Mouse (Mus musculus): ENCODE measurements around the gene Fbxo48. TPM values are rescaled to one million over a fixed set of nuclear protein-coding genes. Genes with fewer than 3 reads are reported as not detected.

The Fbxo48 gene
- polyA plus RNA-seq, 1 experiment = 0.08 TPM

DNA sequence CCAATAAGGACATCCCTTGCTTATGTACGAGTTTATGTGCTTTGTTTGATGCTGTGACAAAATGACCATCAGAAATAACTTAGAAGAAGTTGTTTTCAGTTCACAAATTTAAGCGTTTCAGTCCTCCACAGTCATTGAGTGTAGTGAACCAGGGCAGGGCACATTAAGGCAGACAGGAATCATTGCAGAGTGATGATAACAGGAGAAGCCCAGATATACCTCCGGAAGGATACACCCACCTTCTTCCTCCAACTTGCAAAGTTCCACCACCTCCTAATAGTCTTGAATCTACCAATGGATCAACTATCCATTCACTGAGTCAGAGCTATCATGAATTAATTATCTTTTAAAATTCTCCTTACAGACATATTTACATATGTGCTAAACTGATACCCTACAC, 20.9 kb downstream of the Fbxo48 start:
- Histone ChIP-seq H3K27me3 (replicated peaks; ENCODE audit: control insufficient read depth, insufficient read depth, low read length) (no peaks in the 10 kb centered on the region), H3K36me3 (ENCODE audit: control insufficient read depth, insufficient read depth, low read length) (no peaks in the 10 kb centered on the region), H3K4me1 (ENCODE audit: control insufficient read depth, insufficient read depth, low read length) (no peaks in the 10 kb centered on the region), H3K4me3 (ENCODE audit: insufficient read depth, low read depth, low read length) (no peak overlapping the region), H3K27ac (ENCODE audit: insufficient read depth, low read depth, low read length) (no peak overlapping the region)
- no peak for DNase-seq
- no peak for TF ChIP-seq POLR2A (IDR thresholded peaks at IDR 0.05; ENCODE audit: low read depth, low read length)
- TF ChIP-seq CTCF (conservative IDR thresholded peaks at IDR 0.05; ENCODE audit: insufficient read depth, insufficient read length, low read depth, low read length) = no peak
- 88% methylated on average over 3 of the region's 3 CpGs for WGBS

DNA sequence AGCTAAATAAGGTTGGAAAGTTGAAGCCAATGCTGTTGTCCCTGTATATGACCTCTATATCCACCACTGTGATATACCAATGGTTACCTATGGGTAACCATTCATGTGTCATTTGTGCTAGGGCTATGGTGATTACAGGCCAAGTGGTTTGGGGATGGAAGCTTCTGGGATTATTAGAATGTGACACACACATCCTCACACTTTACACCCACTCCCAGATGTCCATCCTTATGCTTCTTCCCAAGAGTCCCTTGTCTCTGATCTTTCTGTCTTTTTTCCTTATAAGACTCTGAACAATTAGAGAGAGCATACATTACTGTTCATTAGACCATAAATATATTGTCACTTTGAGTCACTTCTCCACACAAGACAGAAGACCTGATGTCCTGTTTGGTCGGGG, 21.9 kb downstream of the Fbxo48 start:
- DNase-seq = no peak
- H3K27me3 ChIP-seq (replicated peaks; ENCODE audit: control insufficient read depth, insufficient read depth, low read length) = no peaks in the 10 kb centered on the region
- H3K27ac ChIP-seq (ENCODE audit: insufficient read depth, low read depth, low read length) = no peak overlapping the region
- H3K36me3 ChIP-seq (ENCODE audit: control insufficient read depth, insufficient read depth, low read length) = no peaks in the 10 kb centered on the region
- no peak for TF ChIP-seq POLR2A (IDR thresholded peaks at IDR 0.05; ENCODE audit: low read depth, low read length)
- no peak for TF ChIP-seq CTCF (conservative IDR thresholded peaks at IDR 0.05; ENCODE audit: insufficient read depth, insufficient read length, low read depth, low read length)
- WGBS = 79% methylated on average over 1 of the region's 1 CpGs
- no peaks in the 10 kb centered on the region for H3K4me1 ChIP-seq (ENCODE audit: control insufficient read depth, insufficient read depth, low read length)
- H3K4me3 ChIP-seq (ENCODE audit: insufficient read depth, low read depth, low read length) = no peak overlapping the region

DNA sequence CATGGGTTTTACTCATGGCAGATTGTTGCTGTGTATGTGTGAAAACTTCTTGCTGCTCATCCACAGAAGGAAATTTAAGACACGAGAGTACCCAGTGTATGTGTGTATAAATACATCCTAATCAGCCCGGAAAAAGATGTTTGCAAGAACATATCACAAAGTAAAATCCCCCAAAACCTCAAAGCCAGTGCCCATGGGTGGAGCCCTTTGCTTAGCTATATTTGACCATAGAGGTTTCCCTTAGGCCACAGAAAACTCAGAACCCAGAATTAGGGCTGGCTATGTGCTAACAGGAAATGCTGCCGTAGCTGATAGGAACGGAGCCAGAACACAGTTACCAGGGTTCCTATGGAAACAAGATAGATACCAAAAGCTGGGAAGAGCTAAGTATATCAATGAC, 25.8 kb downstream of the Fbxo48 start:
- no peaks in the 10 kb centered on the region for H3K36me3 ChIP-seq (ENCODE audit: control insufficient read depth, insufficient read depth, low read length)
- no peak overlapping the region for H3K27ac ChIP-seq (ENCODE audit: insufficient read depth, low read depth, low read length)
- H3K4me1 ChIP-seq (ENCODE audit: control insufficient read depth, insufficient read depth, low read length) = no peaks in the 10 kb centered on the region
- H3K4me3 ChIP-seq (ENCODE audit: insufficient read depth, low read depth, low read length) = no peak overlapping the region
- no peak for TF ChIP-seq CTCF (conservative IDR thresholded peaks at IDR 0.05; ENCODE audit: insufficient read depth, insufficient read length, low read depth, low read length)
- no peak for TF ChIP-seq POLR2A (IDR thresholded peaks at IDR 0.05; ENCODE audit: low read depth, low read length)
- peak; percentile 43 for DNase-seq
- no peaks in the 10 kb centered on the region for H3K27me3 ChIP-seq (replicated peaks; ENCODE audit: control insufficient read depth, insufficient read depth, low read length)
- WGBS = 64% methylated on average over 4 of the region's 4 CpGs

DNA sequence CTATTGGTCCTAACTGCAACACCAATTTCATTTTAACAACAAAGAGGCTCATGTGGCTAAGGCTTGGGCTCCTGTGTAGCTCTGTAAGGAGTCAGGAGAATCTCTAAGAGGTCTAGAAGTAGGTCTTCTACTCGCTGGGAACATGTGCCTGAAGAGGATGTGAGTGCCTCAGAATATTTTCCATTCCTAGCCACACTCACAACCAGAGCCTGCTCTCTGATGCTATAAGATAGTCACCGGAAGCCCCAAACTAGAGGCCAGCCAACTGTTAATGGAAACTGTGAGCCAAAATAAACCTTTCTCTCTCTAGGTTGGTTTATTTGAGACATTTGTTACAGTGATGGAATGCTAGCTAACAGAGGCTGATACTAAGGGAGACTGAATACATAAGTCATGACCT, 26.4 kb downstream of the Fbxo48 start:
- WGBS = 63% methylated on average over 2 of the region's 2 CpGs
- H3K27me3 ChIP-seq (replicated peaks; ENCODE audit: control insufficient read depth, insufficient read depth, low read length) = no peaks in the 10 kb centered on the region

GRCm38 (mm10) chr11:16978161-16978707, 27.1 kb downstream of the Fbxo48 start:
- TF ChIP-seq CTCF (conservative IDR thresholded peaks at IDR 0.05; ENCODE audit: insufficient read depth, insufficient read length, low read depth, low read length) (no peak), POLR2A (IDR thresholded peaks at IDR 0.05; ENCODE audit: low read depth, low read length) (no peak)
- Histone ChIP-seq H3K36me3 (ENCODE audit: control insufficient read depth, insufficient read depth, low read length) (no peaks in the 10 kb centered on the region), H3K27me3 (replicated peaks; ENCODE audit: control insufficient read depth, insufficient read depth, low read length) (no peaks in the 10 kb centered on the region), H3K4me3 (ENCODE audit: insufficient read depth, low read depth, low read length) (no peak overlapping the region), H3K27ac (ENCODE audit: insufficient read depth, low read depth, low read length) (no peak overlapping the region), H3K4me1 (ENCODE audit: control insufficient read depth, insufficient read depth, low read length) (no peaks in the 10 kb centered on the region)
- no peak for DNase-seq
- 75% methylated on average over 5 of the region's 5 CpGs for WGBS

More for the DNA sequence above, 26.4 kb downstream of the Fbxo48 start:
- no peak for TF ChIP-seq POLR2A (IDR thresholded peaks at IDR 0.05; ENCODE audit: low read depth, low read length)
- no peak for TF ChIP-seq CTCF (conservative IDR thresholded peaks at IDR 0.05; ENCODE audit: insufficient read depth, insufficient read length, low read depth, low read length)
- H3K4me3 ChIP-seq (ENCODE audit: insufficient read depth, low read depth, low read length) = no peak overlapping the region
- H3K36me3 ChIP-seq (ENCODE audit: control insufficient read depth, insufficient read depth, low read length) = no peaks in the 10 kb centered on the region
- no peak for DNase-seq
- no peaks in the 10 kb centered on the region for H3K4me1 ChIP-seq (ENCODE audit: control insufficient read depth, insufficient read depth, low read length)
- H3K27ac ChIP-seq (ENCODE audit: insufficient read depth, low read depth, low read length) = no peak overlapping the region

- Histone ChIP-seq H3K4me1 (ENCODE audit: control insufficient read depth, insufficient read depth, low read length) (no peaks in the 10 kb centered on the region), H3K27me3 (replicated peaks; ENCODE audit: control insufficient read depth, insufficient read depth, low read length) (no peaks in the 10 kb centered on the region), H3K4me3 (ENCODE audit: insufficient read depth, low read depth, low read length) (no peak overlapping the region), H3K36me3 (ENCODE audit: control insufficient read depth, insufficient read depth, low read length) (no peaks in the 10 kb centered on the region), H3K27ac (ENCODE audit: insufficient read depth, low read depth, low read length) (no peak overlapping the region)
- 66% methylated on average over 7 of the region's 7 CpGs for WGBS
- DNase-seq = no peak
- TF ChIP-seq POLR2A (IDR thresholded peaks at IDR 0.05; ENCODE audit: low read depth, low read length) (no peak), CTCF (conservative IDR thresholded peaks at IDR 0.05; ENCODE audit: insufficient read depth, insufficient read length, low read depth, low read length) (no peak)
Measured at GRCm38 (mm10) chr11:16986550-16987187, 35.5 kb downstream of the Fbxo48 start.

DNA sequence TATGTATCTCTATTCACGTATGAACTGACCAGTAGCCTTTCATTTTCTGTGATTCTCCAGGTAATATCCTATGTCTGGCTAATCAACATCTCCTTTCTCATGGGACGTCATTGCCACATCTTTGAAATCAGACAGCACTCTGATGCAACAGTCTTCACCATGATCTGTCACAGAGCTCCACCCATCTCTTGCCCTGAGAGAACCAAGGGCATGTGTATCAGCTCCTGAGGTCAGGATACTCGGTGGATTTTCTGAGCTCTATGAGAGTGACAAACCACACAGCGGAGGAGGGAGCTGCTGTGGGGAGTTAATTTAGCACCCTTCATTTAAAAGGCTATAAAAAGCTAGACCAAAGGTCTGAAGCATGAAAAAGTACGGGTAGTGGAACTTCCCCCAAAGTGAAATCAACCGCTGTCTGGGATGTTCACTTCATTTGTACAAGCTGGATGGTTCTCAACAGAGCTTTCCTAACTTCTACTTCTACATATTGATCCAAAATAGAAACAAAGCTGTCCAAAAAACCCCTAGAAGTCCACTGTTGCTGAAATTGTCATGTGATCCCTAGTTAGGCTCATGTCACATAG, 36.7 kb downstream of the Fbxo48 start:
- DNase-seq = no peak
- no peak overlapping the region for H3K27ac ChIP-seq (ENCODE audit: insufficient read depth, low read depth, low read length)
- H3K36me3 ChIP-seq (ENCODE audit: control insufficient read depth, insufficient read depth, low read length) = no peaks in the 10 kb centered on the region
- TF ChIP-seq CTCF (conservative IDR thresholded peaks at IDR 0.05; ENCODE audit: insufficient read depth, insufficient read length, low read depth, low read length) (no peak), POLR2A (IDR thresholded peaks at IDR 0.05; ENCODE audit: low read depth, low read length) (no peak)
- no peaks in the 10 kb centered on the region for H3K4me1 ChIP-seq (ENCODE audit: control insufficient read depth, insufficient read depth, low read length)
- no peaks in the 10 kb centered on the region for H3K27me3 ChIP-seq (replicated peaks; ENCODE audit: control insufficient read depth, insufficient read depth, low read length)
- WGBS = 53% methylated on average over 6 of the region's 6 CpGs
- H3K4me3 ChIP-seq (ENCODE audit: insufficient read depth, low read depth, low read length) = no peak overlapping the region

Data from kidney, adult 2 months (tissue).